Mouse (Mus musculus): ENCODE measurements around the gene Fam129a. TPM values are rescaled to one million over a fixed set of nuclear protein-coding genes. Genes with fewer than 3 reads are reported as not detected.

The Fam129a gene
- total and polyA plus RNA-seq, 3 experiments: 27.8 to 48.3 (median 37.0) TPM

DNA sequence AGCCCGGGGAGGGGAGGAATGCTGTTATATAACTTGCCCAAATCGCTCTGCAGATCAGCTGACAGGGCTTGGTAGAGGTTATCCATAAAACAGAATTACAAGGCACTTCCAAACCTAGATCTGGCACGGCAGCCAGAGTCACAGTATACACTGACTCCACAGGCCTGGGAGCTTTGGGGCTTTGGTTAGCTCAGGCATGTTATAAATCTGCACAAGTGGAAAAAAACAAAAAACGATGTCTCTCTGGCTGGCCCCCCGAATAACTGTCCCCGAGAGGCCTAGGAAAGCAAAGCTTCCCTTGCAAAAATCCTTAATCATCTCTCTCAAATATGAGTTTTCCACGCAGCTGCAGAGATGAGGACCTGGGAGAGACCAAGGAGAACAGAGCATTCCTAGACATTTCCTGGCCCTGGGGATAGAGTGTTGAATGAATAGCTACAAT, 113.5 kb downstream of the Fam129a start:
- dilution Hi-C loops (cut with MboI; ENCODE audit: extremely low pct_ligation_motif_present, extremely low pct_unique_long_range_greater_than_20kb, low sequenced_read_pairs): no loop called here
- Histone ChIP-seq H3K4me1 (ENCODE audit: control insufficient read depth in 1 of 2, insufficient read depth in 2 of 2) (peaks cover 13 to 43% of the 10 kb centered on the region in 2 experiments), H3K4me2 (ENCODE audit: insufficient read depth, low read depth, poor library complexity, severe bottlenecking) (no peak overlapping the region), H3K9ac (ENCODE audit: insufficient read depth, low read depth) (no peak overlapping the region), H3K36me3 (replicated peaks in 1 of 2; ENCODE audit: control insufficient read depth in 1 of 2, insufficient read depth in 1 of 2, low read length in 1 of 2) (peaks cover 3 to 22% of the 10 kb centered on the region in 2 experiments), H3K27me3 (replicated peaks) (no peaks in the 10 kb centered on the region), H3K27ac (ENCODE audit: insufficient read depth, low read depth) (no peak overlapping the region), H3K9me3 (replicated peaks; ENCODE audit: low read length) (no peaks in the 10 kb centered on the region), H3K4me3 (replicated peaks in 1 of 3; ENCODE audit: low read depth in 2 of 3, low read length in 2 of 3, poor library complexity in 1 of 3) (no peak overlapping the region), H3K79me2 (replicated peaks; ENCODE audit: control insufficient read depth, extremely low read depth, insufficient read depth, poor library complexity, severe bottlenecking) (no peaks in the 10 kb centered on the region)
- no peak for DNase-seq (ENCODE audit: extremely low read depth)
- no peak for TF ChIP-seq CHD1 (IDR thresholded peaks at IDR 0.05; ENCODE audit: low read depth, low read length)
- TF ChIP-seq EP300 (IDR thresholded peaks at IDR 0.05; ENCODE audit: low read length): no peak
- no peak for TF ChIP-seq ELF1 (IDR thresholded peaks at IDR 0.05; ENCODE audit: low read depth, low read length)
- TF ChIP-seq ETS1 (conservative IDR thresholded peaks at IDR 0.05; ENCODE audit: low read depth, low read length): no peak
- TF ChIP-seq POLR2A (IDR thresholded peaks at IDR 0.05; ENCODE audit: low read depth, low read length): no peak
- TF ChIP-seq BHLHE40 (IDR thresholded peaks at IDR 0.05; ENCODE audit: low read depth, low read length): no peak
- no peak for TF ChIP-seq NRF1 (IDR thresholded peaks at IDR 0.05; ENCODE audit: low read depth, low read length)
- TF ChIP-seq SIN3A (IDR thresholded peaks at IDR 0.05; ENCODE audit: low read length): no peak
- no peak for TF ChIP-seq JUN (IDR thresholded peaks at IDR 0.05; ENCODE audit: insufficient read depth, low read depth, low read length)
- no peak for TF ChIP-seq MXI1 (IDR thresholded peaks at IDR 0.05; ENCODE audit: low read depth, low read length)
- no peak for TF ChIP-seq HCFC1 (IDR thresholded peaks at IDR 0.05; ENCODE audit: low read depth, low read length)
- in situ Hi-C loops (cut with MboI; ENCODE audit: low pct_ligation_motif_present, low pct_unique_long_range_greater_than_20kb, low sequenced_read_pairs): no loop called here

DNA sequence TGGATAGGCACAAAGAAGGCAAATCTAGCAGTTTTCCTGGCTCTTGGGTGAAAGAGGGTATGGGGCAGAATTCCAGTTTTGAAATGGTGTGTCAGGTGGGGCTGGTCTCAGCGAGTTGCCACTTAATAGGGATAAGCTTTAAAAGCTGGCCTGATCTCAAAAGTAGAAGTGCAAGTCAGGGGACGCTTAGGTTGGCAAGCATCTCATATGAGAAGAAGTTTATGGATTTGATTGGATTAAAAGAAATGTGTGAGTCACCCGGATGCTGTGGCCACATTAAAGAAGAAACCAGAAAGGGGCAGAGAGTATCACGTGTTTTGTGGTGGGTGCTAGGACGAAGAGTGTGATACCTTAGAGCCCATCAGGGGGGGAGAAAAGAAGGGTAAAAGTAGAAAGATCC, 114.0 kb downstream of the Fam129a start:
- H3K36me3 ChIP-seq (replicated peaks in 1 of 2; ENCODE audit: control insufficient read depth in 1 of 2, insufficient read depth in 1 of 2, low read length in 1 of 2): peaks cover 5 to 25% of the 10 kb centered on the region in 2 experiments
- no peak overlapping the region for H3K4me3 ChIP-seq (replicated peaks in 1 of 3; ENCODE audit: low read depth in 2 of 3, low read length in 2 of 3, poor library complexity in 1 of 3)
- no peak overlapping the region for H3K9ac ChIP-seq (ENCODE audit: insufficient read depth, low read depth)
- H3K79me2 ChIP-seq (replicated peaks; ENCODE audit: control insufficient read depth, extremely low read depth, insufficient read depth, poor library complexity, severe bottlenecking): no peaks in the 10 kb centered on the region
- no peaks in the 10 kb centered on the region for H3K27me3 ChIP-seq (replicated peaks)
- no peaks in the 10 kb centered on the region for H3K9me3 ChIP-seq (replicated peaks; ENCODE audit: low read length)
- in situ Hi-C loops (cut with MboI; ENCODE audit: low pct_ligation_motif_present, low pct_unique_long_range_greater_than_20kb, low sequenced_read_pairs): no loop called here
- dilution Hi-C loops (cut with MboI; ENCODE audit: extremely low pct_ligation_motif_present, extremely low pct_unique_long_range_greater_than_20kb, low sequenced_read_pairs): no loop called here
- H3K27ac ChIP-seq (ENCODE audit: insufficient read depth, low read depth): no peak overlapping the region
- no peak for DNase-seq (ENCODE audit: extremely low read depth)
- TF ChIP-seq TBP (conservative IDR thresholded peaks at IDR 0.05; ENCODE audit: low read depth, low read length) (no peak), POLR2AphosphoS2 (IDR thresholded peaks at IDR 0.05; ENCODE audit: low read depth, low read length) (no peak), CTCF (conservative IDR thresholded peaks at IDR 0.05 in 1 of 2, IDR thresholded peaks at IDR 0.05 in 1 of 2; ENCODE audit: low read depth in 2 of 2, low read length in 2 of 2) (no peak), MAFK (IDR thresholded peaks at IDR 0.05; ENCODE audit: insufficient replicate concordance, low read length) (no peak), KAT2A (IDR thresholded peaks at IDR 0.05; ENCODE audit: insufficient replicate concordance, low read length) (no peak), MYC (IDR thresholded peaks at IDR 0.05; ENCODE audit: low read depth, low read length) (no peak), USF1 (IDR thresholded peaks at IDR 0.05; ENCODE audit: low read depth, low read length) (no peak), MEF2A (IDR thresholded peaks at IDR 0.05; ENCODE audit: borderline replicate concordance, low read depth, low read length) (no peak), EP300 (IDR thresholded peaks at IDR 0.05; ENCODE audit: low read length) (no peak), ZC3H11A (IDR thresholded peaks at IDR 0.05; ENCODE audit: low read depth, low read length) (no peak), ZMIZ1 (IDR thresholded peaks at IDR 0.05; ENCODE audit: low read depth, low read length) (no peak), JUND (conservative IDR thresholded peaks at IDR 0.05; ENCODE audit: low read depth, low read length) (no peak), CHD1 (IDR thresholded peaks at IDR 0.05; ENCODE audit: low read depth, low read length) (no peak), ZKSCAN1 (IDR thresholded peaks at IDR 0.05; ENCODE audit: borderline replicate concordance, low read depth, low read length) (no peak), IRF4 (IDR thresholded peaks at IDR 0.05; ENCODE audit: low read depth, low read length) (no peak), HCFC1 (IDR thresholded peaks at IDR 0.05; ENCODE audit: low read depth, low read length) (no peak), POLR2A (IDR thresholded peaks at IDR 0.05; ENCODE audit: low read depth, low read length) (no peak), MAX (IDR thresholded peaks at IDR 0.05; ENCODE audit: low read length) (no peak), ETS1 (conservative IDR thresholded peaks at IDR 0.05; ENCODE audit: low read depth, low read length) (no peak)
- H3K4me1 ChIP-seq (ENCODE audit: control insufficient read depth in 1 of 2, insufficient read depth in 2 of 2): peaks cover 15 to 47% of the 10 kb centered on the region in 2 experiments
- H3K4me2 ChIP-seq (ENCODE audit: insufficient read depth, low read depth, poor library complexity, severe bottlenecking): no peak overlapping the region

Measured in CH12.LX (cell line).